Mouse (Mus musculus) liver, adult 2 months (tissue): Measurements from ENCODE around the gene Atrnl1.

Experiments
- CTCF ChIP-seq: fragments of 200-500 bp; IDR thresholded peaks from 2 replicates; pipeline ENCODE4 v1.5.1; 2011; ENCODE audit warnings: low read depth, low read length, control low read depth
- POLR2A ChIP-seq: fragments of 200-500 bp; IDR thresholded peaks from 2 replicates; pipeline ENCODE4 v1.6.1; 2011; ENCODE audit warnings: low read length, control low read depth; ENCODE audit not compliant: insufficient read depth; ENCODE audit errors: extremely low read depth

DNA sequence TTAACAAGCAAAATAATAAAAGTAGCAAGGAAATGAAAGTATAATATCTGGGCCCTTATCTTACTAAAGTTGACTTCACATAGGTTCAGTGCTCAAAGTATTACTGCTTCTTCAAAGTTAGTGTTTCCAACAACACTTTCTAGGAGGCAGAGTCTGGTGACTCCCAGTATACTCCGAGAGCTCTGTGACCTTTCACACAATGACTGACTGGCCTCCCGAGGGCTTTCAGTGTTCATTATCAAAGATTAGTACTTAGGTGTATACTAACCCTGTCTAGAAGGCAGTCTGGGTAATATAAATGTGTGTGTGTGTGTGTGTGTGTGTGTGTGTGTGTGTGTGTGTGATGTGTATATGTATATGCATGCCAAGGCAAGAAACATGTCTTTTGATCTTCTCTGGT is 332.5 kb downstream of the Atrnl1 start:
- TF ChIP-seq POLR2A (no peak), CTCF (no peak)
